In the genomic region with DNA sequence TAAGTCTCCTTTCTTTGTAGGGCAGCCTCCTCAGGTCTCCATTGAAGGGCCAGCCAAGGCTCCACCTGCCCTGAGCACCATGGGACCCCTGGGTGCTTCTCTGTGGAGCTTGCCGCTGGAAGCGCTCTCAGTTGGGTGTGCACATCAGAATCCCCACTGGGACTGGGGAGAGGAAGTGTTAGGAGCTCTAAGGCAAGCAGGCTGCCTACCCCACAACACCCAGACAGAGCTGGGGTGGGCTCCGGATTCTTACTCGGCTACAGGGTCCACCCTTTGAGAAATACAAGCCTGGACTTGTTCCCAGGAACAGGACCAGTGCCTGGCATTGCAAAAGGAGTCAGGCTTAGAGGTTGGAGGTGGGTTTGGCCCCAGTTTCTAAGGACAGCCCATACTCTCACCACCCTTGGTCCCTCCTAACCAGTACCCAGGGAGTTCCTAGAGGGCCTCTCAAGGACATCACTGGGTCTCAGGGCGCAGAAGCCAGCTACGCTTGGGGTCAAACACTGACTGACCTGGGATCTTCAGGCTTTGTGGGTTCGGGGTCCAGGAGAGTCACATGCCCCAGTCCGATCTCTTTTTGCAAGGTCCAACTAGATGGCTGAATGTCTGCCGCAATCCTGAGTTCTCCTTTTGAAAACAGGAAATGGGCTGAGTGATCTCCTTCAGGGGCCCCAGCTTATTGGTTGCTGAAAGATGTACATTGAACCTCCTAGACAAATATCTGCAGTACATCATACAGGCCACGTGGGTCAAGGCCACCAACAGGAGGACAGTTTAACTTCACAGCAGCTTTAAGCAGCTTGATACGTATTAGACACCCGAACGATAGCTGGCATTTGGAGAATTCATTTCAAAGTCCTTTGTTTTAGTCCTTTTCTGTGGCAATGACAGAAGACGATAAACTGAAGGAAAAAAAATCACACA, we compare ENCODE assay signal across 8 mouse cellular contexts. TPM values are rescaled to one million over a fixed set of nuclear protein-coding genes. Genes with fewer than 3 reads are reported as not detected.
DNase-seq lines count a peak whose midpoint lies in the region; ATAC-seq and TF ChIP-seq lines count a peak whose summit lies in the region.

A gene (minus strand): TSS at position 655 of the 924 bp plus-strand sequence.

- H3K27me3 ChIP-seq in heart, postnatal 0 days (ENCODE audit: control insufficient read depth, insufficient read depth, low read length), result 0 out of 2 replicates have a peak, but pooled peaks cover 4% of the 10 kb centered on the region
- no peaks in the 10 kb centered on the region for H3K27me3 ChIP-seq in stomach, postnatal 0 days (ENCODE audit: control insufficient read depth, insufficient read depth, low read length)

- no peaks in the 10 kb centered on the region for H3K9me3 ChIP-seq in heart, postnatal 0 days (replicated peaks; ENCODE audit: control insufficient read depth, low read length)
- no peaks in the 10 kb centered on the region for H3K9me3 ChIP-seq in stomach, postnatal 0 days (ENCODE audit: control insufficient read depth, low read length)

- peak within 1 kb of the TSS; percentile 54 for H3K4me3 ChIP-seq in gastrocnemius, adult 2 months
- peak within 1 kb of the TSS; percentile 39 for H3K4me3 ChIP-seq in heart, postnatal 0 days (ENCODE audit: low read depth, low read length)
- peak within 1 kb of the TSS; percentile 12; the same call in 1 of the 2 replicates for H3K4me3 ChIP-seq in stomach, postnatal 0 days (ENCODE audit: low read depth, low read length)

- WGBS in heart, postnatal 0 days, result 73% methylated on average over 14 of the region's 14 CpGs
- 68% methylated on average over 14 of the region's 14 CpGs for whole genome bisulfite sequencing in stomach, postnatal 0 days

- no peak for DNase-seq in gastrocnemius, adult 2 months
- no peak for DNase-seq in gastrocnemius, postnatal 10 days
- no peak for DNase-seq in heart, postnatal 0 days (ENCODE audit: low spot score)
- peak; percentile 24 for DNase-seq in lung, postnatal 14 days
- DNase-seq in stomach, postnatal 0 days (ENCODE audit: low spot score), result no peak
- no peak for DNase-seq in adrenal gland, postnatal 4 days (ENCODE audit: low spot score in 2 of 2)
- DNase-seq in layer of hippocampus, adult 9-10 months (ENCODE audit: low spot score), result no peak
- no peak for DNase-seq in layer of hippocampus, postnatal 14 days (ENCODE audit: low spot score in 2 of 2)

- no peak within 1 kb of the TSS for H3K9ac ChIP-seq in heart, postnatal 0 days (replicated peaks; ENCODE audit: low read depth, low read length)
- no peak within 1 kb of the TSS for H3K9ac ChIP-seq in stomach, postnatal 0 days (ENCODE audit: low read length)

- no peak for TF ChIP-seq CTCF in gastrocnemius, adult 2 months (IDR thresholded peaks at IDR 0.05)
- no peak for TF ChIP-seq CTCF in heart, postnatal 0 days (IDR thresholded peaks at IDR 0.05; ENCODE audit: low read depth)
- no peak for TF ChIP-seq CTCF in stomach, postnatal 0 days (IDR thresholded peaks at IDR 0.05; ENCODE audit: low read depth)

- H3K27ac ChIP-seq in gastrocnemius, adult 2 months, result peak within 1 kb of the TSS; percentile 40
- H3K27ac ChIP-seq in heart, postnatal 0 days (ENCODE audit: low read depth), result peak within 1 kb of the TSS; percentile 58
- no peak within 1 kb of the TSS for H3K27ac ChIP-seq in stomach, postnatal 0 days (replicated peaks)

- H3K36me3 ChIP-seq in heart, postnatal 0 days (replicated peaks; ENCODE audit: control insufficient read depth, insufficient read depth, low read length), result no peaks in the 10 kb centered on the region
- H3K36me3 ChIP-seq in stomach, postnatal 0 days (ENCODE audit: control insufficient read depth, insufficient read depth, low read length), result no peaks in the 10 kb centered on the region

- peak within 1 kb of the TSS; percentile 45 for H3K4me2 ChIP-seq in heart, postnatal 0 days (ENCODE audit: low read depth, low read length)
- peak within 1 kb of the TSS; percentile 8; the same call in 1 of the 2 replicates for H3K4me2 ChIP-seq in stomach, postnatal 0 days (replicated peaks; ENCODE audit: low read depth)

- no peak for TF ChIP-seq EP300 in heart, postnatal 0 days (IDR thresholded peaks at IDR 0.05; ENCODE audit: low read depth)
- no peak for TF ChIP-seq EP300 in stomach, postnatal 0 days (optimal IDR thresholded peaks at IDR 0.05)

- intact Hi-C loops in gastrocnemius, adult 2 months (cut with DNase I), result no loop called here

- 0 out of 2 replicates have a peak, but pooled peaks cover 3% of the 10 kb centered on the region for H3K4me1 ChIP-seq in heart, postnatal 0 days (ENCODE audit: control insufficient read depth, insufficient read depth)
- no peaks in the 10 kb centered on the region for H3K4me1 ChIP-seq in stomach, postnatal 0 days (replicated peaks; ENCODE audit: control insufficient read depth, insufficient read depth)

- no peak for ATAC-seq in heart, postnatal 0 days (ENCODE audit: insufficient read depth, low read depth)
- no peak for ATAC-seq in stomach, postnatal 0 days (ENCODE audit: low FRiP score, low TSS enrichment)

RNA-seq across cellular contexts. Expression of the gene that starts here (rescaled TPM):
- under 1 TPM in 1 of 2 experiments, not detected in 1; 0.28 TPM for total RNA-seq in gastrocnemius, adult 2 months (2021)
- total RNA-seq in gastrocnemius, postnatal 10 days (2021), result 1 to 10 TPM in 1 of 2 experiments, under 1 TPM in 1; 0.63 to 1.1 TPM
- 1.7 and 7.3 TPM in 2 replicates for total RNA-seq in heart, postnatal 0 days (2014; rRNA removed; ENCODE audit: low replicate concordance)
- polyA plus RNA-seq in heart, postnatal 0 days (2015; fragmentation: Nextera tagmentation; extraction: Ambion mirVana), result 1.7 and 2.0 TPM in 2 replicates
- 2.0 and 2.1 TPM in 2 replicates for polyA plus RNA-seq in stomach, postnatal 0 days (2015; fragmentation: Nextera tagmentation; extraction: Ambion mirVana)
- total RNA-seq in adrenal gland, postnatal 4 days (2021), result 1 to 10 TPM; 1.7 to 3.0 TPM
- 1 to 10 TPM; 2.1 to 2.2 TPM for total RNA-seq in layer of hippocampus, postnatal 14 days (2021)
